Mouse (Mus musculus) forebrain, postnatal 0 days (tissue): ENCODE measurements at regions not wholly inside any gene's neighbourhood (a gene's known extent, or its start where the extent isn't known, plus 50 kb on each side); places are given as distances from the start of the nearest gene placed in this dataset.

Experiments
- ATAC-seq: fragments of 200-750 bp; cut with Nextera tagmentation; 2 replicates; pipeline ENCODE4 v1.8.0; 2017; ENCODE audit warnings: mild to moderate bottlenecking, moderate library complexity
- DNase-seq: peaks from one replicate; pipeline ENCODE4 v3.0.0-alpha.2; 2015
- H3K27ac ChIP-seq: fragments of 300-500 bp; sonication (generic); 2 replicates; pipeline ENCODE4 v1.5.1; 2014; ENCODE audit warnings: low read depth, mild to moderate bottlenecking, antibody characterized with exemption, low read length, moderate library complexity, mixed read lengths
- H3K27me3 ChIP-seq: fragments of 300-500 bp; sonication (generic); 2 replicates; pipeline ENCODE4 v1.6.1; 2014; ENCODE audit warnings: mild to moderate bottlenecking, low read length, mixed read lengths; ENCODE audit not compliant: insufficient read depth
- H3K36me3 ChIP-seq: fragments of 300-500 bp; sonication (generic); 2 replicates; pipeline ENCODE4 v1.6.1; 2014; ENCODE audit warnings: mild to moderate bottlenecking, moderate library complexity; ENCODE audit not compliant: insufficient read depth
- H3K4me1 ChIP-seq: fragments of 300-500 bp; sonication (generic); 2 replicates; pipeline ENCODE4 v1.6.1; 2014; ENCODE audit warnings: antibody characterized with exemption; ENCODE audit not compliant: insufficient read depth
- H3K4me2 ChIP-seq: fragments of 300-500 bp; sonication (generic); 2 replicates; pipeline ENCODE4 v1.6.1; 2014; ENCODE audit warnings: low read depth, mild to moderate bottlenecking, moderate library complexity
- H3K4me3 ChIP-seq: fragments of 300-500 bp; sonication (generic); 2 replicates; pipeline ENCODE4 v1.5.1; 2014; ENCODE audit warnings: low read depth, low read length, mixed read lengths
- H3K9ac ChIP-seq: fragments of 300-500 bp; sonication (generic); 2 replicates; pipeline ENCODE4 v1.6.1; 2014; ENCODE audit warnings: mild to moderate bottlenecking
- H3K9me3 ChIP-seq: fragments of 300-500 bp; sonication (generic); 2 replicates; pipeline ENCODE4 v1.6.1; 2016; ENCODE audit warnings: low read length
- CTCF ChIP-seq: sonication (generic); IDR thresholded peaks from 2 replicates; pipeline ENCODE4 v1.5.1; 2016; ENCODE audit warnings: antibody characterized with exemption, control low read depth, low read depth
- WGBS: fragments of 180-500 bp; shearing (Covaris S2); extraction: QIAGEN DNeasy Blood & Tissue Kit; methylation state at CpG from one replicate; pipeline ENCODE4 v1.1.7; 2014; 5-methylcytosine and 5-hydroxymethylcytosine counted together

GRCm38 (mm10) chr2:160062148-160062937 is 271.6 kb downstream of the Gm826 start:
- Histone ChIP-seq H3K27ac (no peak overlapping the region), H3K4me3 (no peak overlapping the region), H3K36me3 (no peaks in the 10 kb centered on the region), H3K9ac (no peak overlapping the region), H3K9me3 (no peaks in the 10 kb centered on the region), H3K4me2 (no peak overlapping the region), H3K27me3 (no peaks in the 10 kb centered on the region), H3K4me1 (0 out of 2 replicates have a peak, but pooled peaks cover 8% of the 10 kb centered on the region)
- TF ChIP-seq CTCF: no peak; the same call in 1 of the 2 replicates
- ATAC-seq: no peak
- 59% methylated on average over 4 of the region's 4 CpGs for WGBS
- DNase-seq: no peak

GRCm38 (mm10) chr2:160060091-160060490 is 273.9 kb downstream of the Gm826 start:
- H3K27ac ChIP-seq: no peak overlapping the region
- H3K36me3 ChIP-seq: no peaks in the 10 kb centered on the region
- no peaks in the 10 kb centered on the region for H3K9me3 ChIP-seq
- no peak overlapping the region for H3K4me3 ChIP-seq
- H3K4me1 ChIP-seq: no peaks in the 10 kb centered on the region
- no peak overlapping the region for H3K9ac ChIP-seq
- 88% methylated on average over 5 of the region's 5 CpGs for WGBS
- H3K4me2 ChIP-seq: no peak overlapping the region
- TF ChIP-seq CTCF: no peak
- no peak for DNase-seq
- no peaks in the 10 kb centered on the region for H3K27me3 ChIP-seq
- no peak for ATAC-seq

GRCm38 (mm10) chr2:160057211-160057610 is 276.8 kb downstream of the Gm826 start:
- Histone ChIP-seq H3K4me3 (no peak overlapping the region), H3K4me2 (no peak overlapping the region), H3K36me3 (no peaks in the 10 kb centered on the region), H3K9ac (no peak overlapping the region), H3K9me3 (no peaks in the 10 kb centered on the region), H3K27ac (no peak overlapping the region), H3K27me3 (no peaks in the 10 kb centered on the region), H3K4me1 (no peaks in the 10 kb centered on the region)
- no peak for TF ChIP-seq CTCF
- no peak for ATAC-seq
- 47% methylated on average over 6 of the region's 6 CpGs for WGBS
- no peak for DNase-seq

- no peak for TF ChIP-seq CTCF
- H3K36me3 ChIP-seq: no peaks in the 10 kb centered on the region
- H3K27me3 ChIP-seq: no peaks in the 10 kb centered on the region
- H3K4me3 ChIP-seq: no peak overlapping the region
- H3K27ac ChIP-seq: no peak overlapping the region
- no peaks in the 10 kb centered on the region for H3K4me1 ChIP-seq
- WGBS: 93% methylated on average over 14 of the region's 14 CpGs
- ATAC-seq (no peak), DNase-seq (no peak)
- no peak overlapping the region for H3K4me2 ChIP-seq
- no peak overlapping the region for H3K9ac ChIP-seq
- H3K9me3 ChIP-seq: no peaks in the 10 kb centered on the region
These were observed 279.6 kb downstream of the Gm826 start for GRCm38 (mm10) chr2:160054411-160054810.

- ATAC-seq (no peak), DNase-seq (no peak)
- Histone ChIP-seq H3K9me3 (no peaks in the 10 kb centered on the region), H3K4me3 (no peak overlapping the region), H3K27ac (no peak overlapping the region), H3K4me1 (no peaks in the 10 kb centered on the region), H3K36me3 (no peaks in the 10 kb centered on the region), H3K27me3 (no peaks in the 10 kb centered on the region), H3K4me2 (no peak overlapping the region), H3K9ac (no peak overlapping the region)
- TF ChIP-seq CTCF: no peak
- WGBS: 85% methylated on average over 9 of the region's 9 CpGs
These were observed 285.7 kb downstream of the Gm826 start for GRCm38 (mm10) chr2:160048286-160048685.

- Histone ChIP-seq H3K36me3 (no peaks in the 10 kb centered on the region), H3K9me3 (no peaks in the 10 kb centered on the region), H3K4me3 (no peak overlapping the region), H3K27ac (no peak overlapping the region), H3K9ac (no peak overlapping the region), H3K4me2 (no peak overlapping the region), H3K4me1 (no peaks in the 10 kb centered on the region), H3K27me3 (no peaks in the 10 kb centered on the region)
- ATAC-seq (no peak), DNase-seq (no peak)
- TF ChIP-seq CTCF: no peak
- 25% methylated on average over 7 of the region's 7 CpGs for WGBS
These were observed 286.9 kb downstream of the Gm826 start for GRCm38 (mm10) chr2:160046881-160047543.

- no peak for ATAC-seq
- 79% methylated on average over 4 of the region's 4 CpGs for WGBS
- TF ChIP-seq CTCF: no peak
These were observed 289.4 kb downstream of the Gm826 start for GRCm38 (mm10) chr2:160044591-160044990.

More at GRCm38 (mm10) chr2:160044591-160044990, 289.4 kb downstream of the Gm826 start:
- H3K27me3 ChIP-seq: no peaks in the 10 kb centered on the region
- no peaks in the 10 kb centered on the region for H3K4me1 ChIP-seq
- no peak for DNase-seq
- H3K36me3 ChIP-seq: no peaks in the 10 kb centered on the region
- H3K9me3 ChIP-seq: no peaks in the 10 kb centered on the region
- no peak overlapping the region for H3K4me3 ChIP-seq
- H3K27ac ChIP-seq: no peak overlapping the region
- H3K4me2 ChIP-seq: no peak overlapping the region
- no peak overlapping the region for H3K9ac ChIP-seq
